Mouse (Mus musculus) megakaryocyte, embryonic 14.5 days (primary cell): ENCODE measurements around the gene Sypl.

Experiments
- FLI1 ChIP-seq: IDR thresholded peaks from 2 replicates; pipeline ENCODE4 v1.6.1; 2012; ENCODE audit warnings: low read length, inconsistent platforms, mixed read lengths
- GATA1 ChIP-seq: IDR thresholded peaks from 3 replicates; pipeline ENCODE4 v1.6.1; 2012; ENCODE audit warnings: mixed read lengths, low read length, inconsistent platforms, borderline replicate concordance

- TF ChIP-seq GATA1 (no peak), FLI1 (no peak)
Measured at GRCm38 (mm10) chr12:33016824-33017705, 63.4 kb downstream of the Sypl start.
